ENCODE assay signal across 24 mouse cellular contexts in genomic region chr16:17237634-17238033, GRCm38 (mm10). TPM values are rescaled to one million over a fixed set of nuclear protein-coding genes. Genes with fewer than 3 reads are reported as not detected.
A peak's percentile ranks its signal among the peaks of the same experiment; 100 is the strongest.
DNase-seq lines count a peak whose midpoint lies in the region; ATAC-seq and TF ChIP-seq lines count a peak whose summit lies in the region.
"Had no signal": no experiment of that assay in that cellular context is flagged by ENCODE, and none has a peak within 500 bp of the region (broad histone marks: within the 10 kb centered on the region; RNA-seq: fewer than 3 reads in every experiment).

No protein-coding gene starts in this region.

- H3K9ac ChIP-seq in heart, embryonic 14.5 days (ENCODE audit: low read length) = no peak overlapping the region
- H3K9ac ChIP-seq in liver, embryonic 15.5 days = no peak overlapping the region
- H3K9ac ChIP-seq in hindbrain, embryonic 14.5 days = no peak overlapping the region
- H3K9ac ChIP-seq: forebrain, embryonic 13.5 days; hindbrain, embryonic 13.5 days; limb, embryonic 12.5 days had no signal

- peak overlapping the region in 1 of 2 experiments; percentile 43; a peak in 2 of 4 replicates for H3K27ac ChIP-seq in heart, embryonic 14.5 days (replicated peaks in 1 of 2; ENCODE audit: control insufficient read depth in 1 of 2, insufficient read depth in 1 of 2, low read depth in 2 of 2, low read length in 2 of 2)
- H3K27ac ChIP-seq in liver, embryonic 15.5 days (replicated peaks) = 0 out of 2 replicates have a peak overlapping the region, but pooled peaks have one; percentile 20
- H3K27ac ChIP-seq in hindbrain, embryonic 14.5 days = no peak overlapping the region
- H3K27ac ChIP-seq: forebrain, embryonic 13.5 days; hindbrain, embryonic 13.5 days; limb, embryonic 12.5 days had no signal

- peak overlapping the region; percentile 26 for H3K4me2 ChIP-seq in heart, embryonic 14.5 days (ENCODE audit: low read length)
- no peak overlapping the region for H3K4me2 ChIP-seq in liver, embryonic 15.5 days
- H3K4me2 ChIP-seq in hindbrain, embryonic 14.5 days (replicated peaks) = no peak overlapping the region
- H3K4me2 ChIP-seq: forebrain, embryonic 13.5 days; hindbrain, embryonic 13.5 days; limb, embryonic 12.5 days had no signal

- H3K4me3 ChIP-seq in heart, embryonic 14.5 days (ENCODE audit: control insufficient read depth in 1 of 2, insufficient read depth in 1 of 2, low read depth in 1 of 2, low read length in 2 of 2) = no peak overlapping the region
- peak overlapping the region; percentile 21; the same call in 1 of the 2 replicates for H3K4me3 ChIP-seq in G1E (ENCODE audit: low read depth, low read length)
- no peak overlapping the region for H3K4me3 ChIP-seq in liver, embryonic 15.5 days (replicated peaks)
- H3K4me3 ChIP-seq in hindbrain, embryonic 14.5 days (replicated peaks; ENCODE audit: low read length) = no peak overlapping the region
- H3K4me3 ChIP-seq: forebrain, embryonic 13.5 days; hindbrain, embryonic 13.5 days; limb, embryonic 12.5 days had no signal

- WGBS in heart, embryonic 14.5 days = 16% methylated on average over 3 of the region's 3 CpGs
- WGBS in liver, embryonic 15.5 days (ENCODE audit: insufficient replicate concordance) = 15% methylated on average over 3 of the region's 3 CpGs
- WGBS in hindbrain, embryonic 14.5 days = 94% methylated on average over 3 of the region's 3 CpGs

- H3K9me3 ChIP-seq in heart, embryonic 14.5 days (ENCODE audit: control insufficient read depth, low read length) = no peaks in the 10 kb centered on the region
- no peaks in the 10 kb centered on the region for H3K9me3 ChIP-seq in G1E (replicated peaks)
- H3K9me3 ChIP-seq in liver, embryonic 15.5 days (replicated peaks) = no peaks in the 10 kb centered on the region
- H3K9me3 ChIP-seq in hindbrain, embryonic 14.5 days (ENCODE audit: control insufficient read depth, low read length) = no peaks in the 10 kb centered on the region
- H3K9me3 ChIP-seq: forebrain, embryonic 13.5 days; hindbrain, embryonic 13.5 days; limb, embryonic 12.5 days had no signal

- H3K27me3 ChIP-seq in heart, embryonic 14.5 days (ENCODE audit: control insufficient read depth, insufficient read depth, low read length) = no peaks in the 10 kb centered on the region
- no peaks in the 10 kb centered on the region for H3K27me3 ChIP-seq in G1E (ENCODE audit: insufficient read depth, low read length)
- peaks cover 14% of the 10 kb centered on the region; the same call in 1 of the 2 replicates for H3K27me3 ChIP-seq in liver, embryonic 15.5 days
- H3K27me3 ChIP-seq in hindbrain, embryonic 14.5 days (ENCODE audit: control insufficient read depth, insufficient read depth, low read length) = no peaks in the 10 kb centered on the region
- H3K27me3 ChIP-seq: forebrain, embryonic 13.5 days; hindbrain, embryonic 13.5 days; limb, embryonic 12.5 days had no signal

- intact Hi-C loops in heart, postnatal 36 days (cut with DNase I) = loop anchor here (2.0 kb wide), 1 partner anchor 19 kb away; no protein-coding TSS in a partner anchor

- H3K36me3 ChIP-seq in heart, embryonic 14.5 days (ENCODE audit: control insufficient read depth, insufficient read depth, low read length) = no peaks in the 10 kb centered on the region
- peaks cover 52% of the 10 kb centered on the region for H3K36me3 ChIP-seq in G1E (replicated peaks)
- H3K36me3 ChIP-seq in liver, embryonic 15.5 days (replicated peaks) = no peaks in the 10 kb centered on the region
- no peaks in the 10 kb centered on the region for H3K36me3 ChIP-seq in hindbrain, embryonic 14.5 days (replicated peaks; ENCODE audit: control insufficient read depth, insufficient read depth)
- H3K36me3 ChIP-seq: hindbrain, embryonic 13.5 days; limb, embryonic 12.5 days had no signal

- ATAC-seq in heart, embryonic 14.5 days (ENCODE audit: insufficient number of reproducible peaks, insufficient read depth, low FRiP score, low read depth) = no peak
- ATAC-seq in G1E (ENCODE audit: extremely low read depth, insufficient number of reproducible peaks, low FRiP score, poor library complexity, severe bottlenecking) = peak; percentile 70
- peak; percentile 53 for ATAC-seq in liver, embryonic 15.5 days (ENCODE audit: insufficient read depth)
- no peak for ATAC-seq in hindbrain, embryonic 14.5 days (ENCODE audit: low FRiP score)
- ATAC-seq: CD4-positive, CD25-positive, alpha-beta regulatory T cell, adult 4 months; forebrain, embryonic 13.5 days; midbrain, embryonic 16.5 days had no signal

- TF ChIP-seq CTCF in G1E (IDR thresholded peaks at IDR 0.05; ENCODE audit: low read depth, low read length) = no peak

- H3K4me1 ChIP-seq in heart, embryonic 14.5 days (ENCODE audit: control insufficient read depth in 2 of 2, insufficient read depth in 2 of 2, low read length in 2 of 2) = peaks cover 37 to 64% of the 10 kb centered on the region in 2 experiments
- H3K4me1 ChIP-seq in G1E (ENCODE audit: insufficient read depth, low read depth, low read length) = peaks cover 81% of the 10 kb centered on the region
- H3K4me1 ChIP-seq in liver, embryonic 15.5 days (replicated peaks) = peaks cover 83% of the 10 kb centered on the region
- H3K4me1 ChIP-seq in hindbrain, embryonic 14.5 days (replicated peaks; ENCODE audit: control insufficient read depth, insufficient read depth, low read length) = peaks cover 26% of the 10 kb centered on the region

- DNase-seq in heart, postnatal 36 days = no peak
- no peak for DNase-seq in G1E (ENCODE audit: low spot score)
- DNase-seq in c-Kit-positive CD71-positive TER-119-positive erythroid progenitor cells, embryonic 14.5 days (ENCODE audit: low spot score) = peak; percentile 64
- no peak for DNase-seq in adrenal gland, adult (ENCODE audit: inconsistent age in 2 of 2, low spot score in 1 of 2)
- DNase-seq in gastrocnemius, postnatal 10 days = no peak
- no peak for DNase-seq in hindbrain, embryonic 14.5 days (ENCODE audit: low spot score)
- DNase-seq: adrenal gland, adult 8-10 months; cerebellum, adult 8-10 months; cerebellum, postnatal 36 days; heart, postnatal 14 days; kidney, adult 9 months; kidney, postnatal 14 days; layer of hippocampus, postnatal 36 days; lung, adult 2 months; lung, postnatal 14 days; right cerebral cortex, postnatal 4 days; thymus, postnatal 36 days had no signal

RNA-seq across cellular contexts. Expression of gene Hic2, which starts 4.3 kb away (rescaled TPM):
- 2.7 and 3.0 TPM in 2 replicates for polyA plus RNA-seq in heart, embryonic 14.5 days (2014; fragmentation: Nextera tagmentation; extraction: Ambion mirVana)
- 1 to 10 TPM; 2.2 to 2.3 TPM for total RNA-seq in heart, postnatal 36 days (2021)
- total RNA-seq in G1E (2014; fragmentation: Nextera tagmentation) (25.1 and 25.6 TPM in 2 replicates), G1E (2017) (14.8 and 15.1 TPM in 2 replicates)
- polyA plus RNA-seq in G1E (2012) = 21.4 and 22.0 TPM in 2 replicates
- polyA plus RNA-seq in liver, embryonic 15.5 days (2015; fragmentation: Nextera tagmentation; extraction: Ambion mirVana) = 2.6 and 3.6 TPM in 2 replicates
- total RNA-seq in gastrocnemius, postnatal 10 days (2021) = 1 to 10 TPM; 1.7 to 2.1 TPM
- polyA plus RNA-seq in hindbrain, embryonic 14.5 days (2014; fragmentation: Nextera tagmentation; extraction: Ambion mirVana) = 5.1 and 5.5 TPM in 2 replicates

RNA-seq across cellular contexts. Expression of gene Rimbp3, which starts 29.2 kb away (rescaled TPM):
- polyA plus RNA-seq in heart, embryonic 14.5 days (2014; fragmentation: Nextera tagmentation; extraction: Ambion mirVana) = 0.15 and 0.20 TPM in 2 replicates
- under 1 TPM; 0.08 to 0.25 TPM for total RNA-seq in heart, postnatal 36 days (2021)
- total RNA-seq in G1E (2014; fragmentation: Nextera tagmentation) (5.6 TPM in 2 replicates), G1E (2017) (1.6 and 2.1 TPM in 2 replicates)
- polyA plus RNA-seq in G1E (2012) = 1.5 and 1.7 TPM in 2 replicates
- polyA plus RNA-seq in liver, embryonic 15.5 days (2015; fragmentation: Nextera tagmentation; extraction: Ambion mirVana) = 0.06 and 0.09 TPM in 2 replicates
- under 1 TPM; 0.11 to 0.19 TPM for total RNA-seq in gastrocnemius, postnatal 10 days (2021)
- 2.0 and 2.2 TPM in 2 replicates for polyA plus RNA-seq in hindbrain, embryonic 14.5 days (2014; fragmentation: Nextera tagmentation; extraction: Ambion mirVana)
- polyA plus RNA-seq: CD4-positive, CD25-positive, alpha-beta regulatory T cell, adult 4 months had no signal

RNA-seq across cellular contexts. Expression of gene Ube2l3, which starts 35.2 kb away (rescaled TPM):
- polyA plus RNA-seq in heart, embryonic 14.5 days (2014; fragmentation: Nextera tagmentation; extraction: Ambion mirVana) = 276 and 285 TPM in 2 replicates
- 100 to 1,000 TPM; 110 to 125 TPM for total RNA-seq in heart, postnatal 36 days (2021)
- total RNA-seq in G1E (2014; fragmentation: Nextera tagmentation) = 356 and 455 TPM in 2 replicates
- total RNA-seq in G1E (2017) = 143 and 176 TPM in 2 replicates
- 96.3 and 111 TPM in 2 replicates for polyA plus RNA-seq in G1E (2012)
- 169 and 186 TPM in 2 replicates for polyA plus RNA-seq in liver, embryonic 15.5 days (2015; fragmentation: Nextera tagmentation; extraction: Ambion mirVana)
- total RNA-seq in gastrocnemius, postnatal 10 days (2021) = 100 to 1,000 TPM; 163 to 166 TPM
- 278 and 290 TPM in 2 replicates for polyA plus RNA-seq in hindbrain, embryonic 14.5 days (2014; fragmentation: Nextera tagmentation; extraction: Ambion mirVana)

RNA-seq across cellular contexts. Expression of gene Tmem191c, which starts 38.2 kb away (rescaled TPM):
- polyA plus RNA-seq in heart, embryonic 14.5 days (2014; fragmentation: Nextera tagmentation; extraction: Ambion mirVana) = 7.2 and 7.3 TPM in 2 replicates
- total RNA-seq in heart, postnatal 36 days (2021) = 1 to 10 TPM; 2.1 to 2.4 TPM
- 4.5 and 5.1 TPM in 2 replicates for total RNA-seq in G1E (2014; fragmentation: Nextera tagmentation)
- 21.6 and 23.4 TPM in 2 replicates for total RNA-seq in G1E (2017)
- polyA plus RNA-seq in G1E (2012) = 27.8 and 32.7 TPM in 2 replicates
- 3.9 and 4.4 TPM in 2 replicates for polyA plus RNA-seq in liver, embryonic 15.5 days (2015; fragmentation: Nextera tagmentation; extraction: Ambion mirVana)
- 1 to 10 TPM; 1.9 to 3.0 TPM for total RNA-seq in gastrocnemius, postnatal 10 days (2021)
- polyA plus RNA-seq in hindbrain, embryonic 14.5 days (2014; fragmentation: Nextera tagmentation; extraction: Ambion mirVana) = 36.6 and 45.7 TPM in 2 replicates

Comparison
In these comparisons a context has a peak if more than half of its experiments do, and no peak if none do; other contexts are left out.
1. ATAC-seq: peak in G1E (single experiment) and liver, embryonic 15.5 days (single experiment); none in heart, embryonic 14.5 days (single experiment) and hindbrain, embryonic 14.5 days (single experiment).